Mouse (Mus musculus) neural tube, embryonic 15.5 days (tissue): ENCODE results near the gene Vmn2r74. TPM values are rescaled to one million over a fixed set of nuclear protein-coding genes. Genes with fewer than 3 reads are reported as not detected.

Experiments
- ATAC-seq: fragments of 200-750 bp; cut with Nextera tagmentation; 2 replicates; pipeline ENCODE4 v1.8.0; 2017; ENCODE audit warnings: mild to moderate bottlenecking, moderate TSS enrichment, moderate library complexity; ENCODE audit not compliant: low FRiP score
- H3K27ac ChIP-seq: fragments of 300-500 bp; sonication (generic); replicated peaks from 2 replicates; pipeline ENCODE4 v1.5.1; 2015; ENCODE audit warnings: mild to moderate bottlenecking, inconsistent platforms
- H3K27me3 ChIP-seq: fragments of 300-500 bp; sonication (generic); replicated peaks from 2 replicates; pipeline ENCODE4 v1.6.1; 2015; ENCODE audit warnings: inconsistent platforms
- H3K36me3 ChIP-seq: fragments of 300-500 bp; sonication (generic); 2 replicates; pipeline ENCODE4 v1.6.1; 2015; ENCODE audit warnings: inconsistent platforms
- H3K4me1 ChIP-seq: fragments of 300-500 bp; sonication (generic); 2 replicates; pipeline ENCODE4 v1.6.1; 2015; ENCODE audit warnings: inconsistent platforms
- H3K4me2 ChIP-seq: fragments of 300-500 bp; sonication (generic); 2 replicates; pipeline ENCODE4 v1.6.1; 2015; ENCODE audit warnings: inconsistent platforms, mild to moderate bottlenecking, moderate library complexity
- H3K4me3 ChIP-seq: fragments of 300-500 bp; sonication (generic); replicated peaks from 2 replicates; pipeline ENCODE4 v1.5.1; 2015; ENCODE audit warnings: mild to moderate bottlenecking, inconsistent platforms
- H3K9ac ChIP-seq: fragments of 300-500 bp; sonication (generic); replicated peaks from 2 replicates; pipeline ENCODE4 v1.6.1; 2015; ENCODE audit warnings: mild to moderate bottlenecking, inconsistent platforms
- H3K9me3 ChIP-seq: fragments of 300-500 bp; sonication (generic); replicated peaks from 2 replicates; pipeline ENCODE4 v1.6.1; 2016; ENCODE audit warnings: inconsistent platforms
- WGBS: fragments of 180-500 bp; shearing (Covaris S2); methylation state at CpG from one replicate; pipeline ENCODE4 v1.1.7; 2015; ENCODE audit warnings: mixed read lengths; 5-methylcytosine and 5-hydroxymethylcytosine counted together
- polyA plus RNA-seq: library from polyadenylated mRNA; unstranded; fragments of >200 nt; fragmentation: Nextera tagmentation; extraction: Ambion mirVana; gene quantifications from 2 replicates; pipeline ENCODE4 v1.2.1, GENCODE M21; 2015

Vmn2r74 gene
- polyA plus RNA-seq: not detected in 2 replicates

DNA sequence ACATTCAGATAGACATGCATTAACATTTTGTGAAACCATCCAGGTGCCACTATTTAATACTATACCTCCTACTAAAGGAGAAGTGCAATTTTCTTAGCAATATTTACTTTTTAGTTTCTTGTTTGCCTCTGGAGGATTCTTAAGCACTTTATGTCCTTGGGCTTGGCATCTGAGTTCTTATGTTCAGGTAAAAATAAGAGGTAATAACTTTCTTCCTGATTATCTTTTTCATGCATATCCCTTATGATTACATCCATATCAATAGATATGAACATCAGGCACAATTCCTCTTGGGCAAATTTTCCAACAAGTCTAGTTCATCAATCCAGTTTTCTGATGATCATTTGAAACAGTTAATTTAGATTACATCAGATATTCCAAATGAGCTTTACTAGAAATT is at the start of gene Vmn2r74:
Gene Vmn2r74 (minus strand): TSS at position 101 of the 400 bp plus-strand sequence.
- Histone ChIP-seq H3K4me2 (no peak within 1 kb of the TSS), H3K27me3 (no peaks in the 10 kb centered on the region), H3K9me3 (no peaks in the 10 kb centered on the region), H3K4me3 (no peak within 1 kb of the TSS), H3K4me1 (no peaks in the 10 kb centered on the region), H3K27ac (no peak within 1 kb of the TSS), H3K36me3 (no peaks in the 10 kb centered on the region), H3K9ac (no peak within 1 kb of the TSS)
- no peak for ATAC-seq

DNA sequence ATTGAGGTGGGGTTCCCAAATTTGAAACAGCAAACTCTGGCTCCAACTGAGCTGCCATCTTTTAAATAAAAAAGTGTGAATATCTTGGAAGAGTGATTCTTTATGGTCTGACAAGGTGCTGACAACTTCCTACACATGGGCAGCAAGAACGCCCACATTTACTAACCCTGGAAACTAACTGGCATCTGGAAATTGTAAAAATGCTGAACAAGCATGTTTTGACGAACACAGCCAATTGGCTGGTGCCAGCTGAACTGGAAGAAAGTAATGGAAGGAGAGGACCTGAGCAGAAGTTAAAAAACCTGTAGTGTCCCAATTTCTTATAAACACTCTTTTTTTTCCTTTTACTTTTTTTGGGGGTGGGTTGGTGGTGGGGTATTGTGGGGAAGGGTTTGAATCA is 46.1 kb upstream of the Vmn2r74 start:
- Histone ChIP-seq H3K9ac (no peak overlapping the region), H3K4me1 (no peaks in the 10 kb centered on the region), H3K36me3 (no peaks in the 10 kb centered on the region), H3K27me3 (no peaks in the 10 kb centered on the region), H3K4me2 (no peak overlapping the region), H3K9me3 (peaks cover 8% of the 10 kb centered on the region; the same call in 1 of the 2 replicates), H3K27ac (no peak overlapping the region), H3K4me3 (no peak overlapping the region)
- no peak for ATAC-seq
- 87% methylated on average over 2 of the region's 2 CpGs for WGBS

Other genes with a start within 250 kb of the Vmn2r74 start
- not detected in 2 replicates for gene Vmn2r72, start 206.5 kb downstream of the Vmn2r74 start, polyA plus RNA-seq
- not detected in 2 replicates for gene Vmn2r73, start 85.4 kb downstream of the Vmn2r74 start, polyA plus RNA-seq
- gene Vmn2r75, start 210.1 kb upstream of the Vmn2r74 start, polyA plus RNA-seq: not detected in 2 replicates